Mouse (Mus musculus) spleen, adult 2 months (tissue): ENCODE measurements around the gene Rell1. TPM values are rescaled to one million over a fixed set of nuclear protein-coding genes. Genes with fewer than 3 reads are reported as not detected.
A peak's percentile ranks its signal among the peaks of the same experiment; 100 is the strongest.
"Not testable (repeated sequence)": the region's sequence is repeated elsewhere in the genome, so short reads cannot be mapped to it uniquely, and the experiment has no call there.

Experiments used
- DNase-seq, 2 experiments: peaks; one replicate each; pipeline versions ENCODE4 v3.0.0 to v3.0.0-alpha.2; 2012 to 2021; ENCODE audit warnings: low spot score in 2 of 2, low read depth in 1 of 2
- H3K27ac ChIP-seq: fragments of 200-500 bp; 2 replicates; pipeline ENCODE4 v1.5.1; 2012; ENCODE audit warnings: low read length, inconsistent platforms; ENCODE audit not compliant: insufficient read depth
- H3K27me3 ChIP-seq: fragments of 200-500 bp; 2 replicates; pipeline ENCODE4 v1.6.1; 2012; ENCODE audit warnings: mild to moderate bottlenecking, moderate library complexity, low read length, inconsistent platforms; ENCODE audit not compliant: control insufficient read depth, insufficient read depth
- H3K36me3 ChIP-seq: fragments of 200-500 bp; 2 replicates; pipeline ENCODE4 v1.6.1; 2012; ENCODE audit warnings: mild to moderate bottlenecking, low read length, inconsistent platforms; ENCODE audit not compliant: control insufficient read depth, insufficient read depth
- H3K4me1 ChIP-seq: fragments of 200-500 bp; 2 replicates; pipeline ENCODE4 v1.6.1; 2011; ENCODE audit warnings: inconsistent platforms; ENCODE audit not compliant: control insufficient read depth, insufficient read depth, insufficient read length
- H3K4me3 ChIP-seq: fragments of 200-500 bp; 2 replicates; pipeline ENCODE4 v1.5.1; 2011; ENCODE audit warnings: mild to moderate bottlenecking, inconsistent platforms; ENCODE audit not compliant: insufficient read depth, insufficient read length; ENCODE audit errors: extremely low read depth
- CTCF ChIP-seq: fragments of 200-500 bp; IDR thresholded peaks from 2 replicates; pipeline ENCODE4 v1.5.1; 2011; ENCODE audit warnings: mild to moderate bottlenecking, inconsistent platforms; ENCODE audit not compliant: insufficient read depth, insufficient read length, insufficient replicate concordance; ENCODE audit errors: extremely low read depth
- POLR2A ChIP-seq: fragments of 200-500 bp; IDR thresholded peaks from 2 replicates; pipeline ENCODE4 v1.6.1; 2011; ENCODE audit warnings: low read depth, low read length, inconsistent platforms
- WGBS: fragments of 180-500 bp; shearing (Covaris S2); methylation state at CpG from one replicate; pipeline ENCODE4 v1.1.7; 2018; 5-methylcytosine and 5-hydroxymethylcytosine counted together
- polyA plus RNA-seq: library from polyadenylated mRNA; depleted of rRNA; stranded (reverse); fragments of >200 nt; gene quantifications from 2 replicates; pipeline ENCODE4 v1.2.3, GENCODE M21; 2012

The Rell1 gene
- polyA plus RNA-seq, 1 experiment: 5.1 TPM

- DNase-seq: peak; percentile 62 to 76
- no peak overlapping the region for H3K4me3 ChIP-seq
These were observed 62.3 kb downstream of the Rell1 start for GRCm38 (mm10) chr5:63906149-63907093.

GRCm38 (mm10) chr5:63903329-63903728, 65.4 kb downstream of the Rell1 start:
- no peaks in the 10 kb centered on the region for H3K36me3 ChIP-seq
- DNase-seq: no peak
- H3K27me3 ChIP-seq: no peaks in the 10 kb centered on the region
- no peak overlapping the region for H3K27ac ChIP-seq
- no peak for TF ChIP-seq CTCF
- no peak for TF ChIP-seq POLR2A
- H3K4me1 ChIP-seq: no peaks in the 10 kb centered on the region
- H3K4me3 ChIP-seq: no peak overlapping the region
- WGBS: 87% methylated on average over 3 of the region's 3 CpGs

More at GRCm38 (mm10) chr5:63906149-63907093, 62.3 kb downstream of the Rell1 start:
- no peak overlapping the region for H3K27ac ChIP-seq
- no peak for TF ChIP-seq POLR2A
- TF ChIP-seq CTCF: peak; percentile 91; the same call in 1 of the 2 replicates
- no peaks in the 10 kb centered on the region for H3K27me3 ChIP-seq
- 46% methylated on average over 13 of the region's 13 CpGs for WGBS
- no peaks in the 10 kb centered on the region for H3K36me3 ChIP-seq
- no peaks in the 10 kb centered on the region for H3K4me1 ChIP-seq

DNA sequence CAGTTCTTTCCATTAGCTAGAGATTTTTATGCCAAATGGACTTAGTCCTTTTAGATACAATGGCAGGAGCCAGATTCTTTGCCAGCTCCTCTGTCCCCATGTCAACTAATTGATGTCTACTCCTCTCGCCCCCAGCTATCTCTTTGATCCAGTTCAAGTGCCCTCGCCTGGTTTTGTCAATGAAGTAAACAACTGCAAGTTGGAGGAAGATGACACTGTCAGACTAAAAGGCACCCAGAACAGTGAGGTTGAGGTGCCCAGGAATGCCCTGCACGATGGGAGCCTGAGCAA, 70.9 kb downstream of the Rell1 start:
- no peaks in the 10 kb centered on the region for H3K4me1 ChIP-seq
- 87% methylated on average over 3 of the region's 3 CpGs for WGBS
- H3K36me3 ChIP-seq: no peaks in the 10 kb centered on the region
- no peak for TF ChIP-seq POLR2A
- TF ChIP-seq CTCF: no peak
- no peak overlapping the region for H3K4me3 ChIP-seq
- no peaks in the 10 kb centered on the region for H3K27me3 ChIP-seq
- H3K27ac ChIP-seq: no peak overlapping the region
- DNase-seq: no peak

- 89% methylated on average over 5 of the region's 5 CpGs for WGBS
- H3K4me3 ChIP-seq, H3K36me3 ChIP-seq, H3K4me1 ChIP-seq, H3K27me3 ChIP-seq, DNase-seq, H3K27ac ChIP-seq: not testable (repeated sequence)
These were observed 71.5 kb downstream of the Rell1 start for GRCm38 (mm10) chr5:63897001-63897819.

GRCm38 (mm10) chr5:63891912-63892311, 76.8 kb downstream of the Rell1 start:
- no peaks in the 10 kb centered on the region for H3K4me1 ChIP-seq
- no peaks in the 10 kb centered on the region for H3K27me3 ChIP-seq
- no peak overlapping the region for H3K27ac ChIP-seq
- H3K4me3 ChIP-seq: no peak overlapping the region
- no peaks in the 10 kb centered on the region for H3K36me3 ChIP-seq
- DNase-seq: no peak
- WGBS: 58% methylated on average over 6 of the region's 6 CpGs
- TF ChIP-seq CTCF (no peak), POLR2A (no peak)

GRCm38 (mm10) chr5:63891241-63891640, 77.5 kb downstream of the Rell1 start:
- Histone ChIP-seq H3K27ac (no peak overlapping the region), H3K27me3 (no peaks in the 10 kb centered on the region), H3K4me3 (no peak overlapping the region), H3K36me3 (no peaks in the 10 kb centered on the region), H3K4me1 (no peaks in the 10 kb centered on the region)
- DNase-seq: no peak
- 90% methylated on average over 4 of the region's 4 CpGs for WGBS
- TF ChIP-seq POLR2A: no peak
- no peak for TF ChIP-seq CTCF

GRCm38 (mm10) chr5:63887111-63887510, 81.6 kb downstream of the Rell1 start:
- TF ChIP-seq CTCF: no peak
- TF ChIP-seq POLR2A: no peak
- 96% methylated on average over 4 of the region's 4 CpGs for WGBS
- H3K27ac ChIP-seq: no peak overlapping the region
- no peak overlapping the region for H3K4me3 ChIP-seq
- peak in 1 of 2 experiments; percentile 7 for DNase-seq
- no peaks in the 10 kb centered on the region for H3K4me1 ChIP-seq
- H3K36me3 ChIP-seq: no peaks in the 10 kb centered on the region
- no peaks in the 10 kb centered on the region for H3K27me3 ChIP-seq
